Mouse (Mus musculus): ENCODE measurements around the gene Slc35b2. TPM values are rescaled to one million over a fixed set of nuclear protein-coding genes. Genes with fewer than 3 reads are reported as not detected.

Slc35b2 gene
- polyA plus RNA-seq, 1 experiment = 66.2 TPM

GRCm38 (mm10) chr17:45595736-45596390, 32.2 kb downstream of the Slc35b2 start:
- no peak for TF ChIP-seq GATA1 (IDR thresholded peaks at IDR 0.05; ENCODE audit: low read length)

- TF ChIP-seq GATA1 (IDR thresholded peaks at IDR 0.05; ENCODE audit: low read length) = no peak
These were observed 33.1 kb downstream of the Slc35b2 start for GRCm38 (mm10) chr17:45596631-45597396.

GRCm38 (mm10) chr17:45597787-45598186, 34.1 kb downstream of the Slc35b2 start:
- no peak for TF ChIP-seq GATA1 (IDR thresholded peaks at IDR 0.05; ENCODE audit: low read length)

GRCm38 (mm10) chr17:45598376-45598775, 34.7 kb downstream of the Slc35b2 start:
- no peak for TF ChIP-seq GATA1 (IDR thresholded peaks at IDR 0.05; ENCODE audit: low read length)

GRCm38 (mm10) chr17:45598891-45599290, 35.2 kb downstream of the Slc35b2 start:
- no peak for TF ChIP-seq GATA1 (IDR thresholded peaks at IDR 0.05; ENCODE audit: low read length)

- no peak for TF ChIP-seq GATA1 (IDR thresholded peaks at IDR 0.05; ENCODE audit: low read length)
These were observed 36.0 kb downstream of the Slc35b2 start, which contains the start of gene Slc29a1 for GRCm38 (mm10) chr17:45599446-45600242. Gene Slc29a1 (minus strand): TSS chr17:45599606.

- TF ChIP-seq GATA1 (IDR thresholded peaks at IDR 0.05; ENCODE audit: low read length) = no peak
These were observed 36.6 kb downstream of the Slc35b2 start for GRCm38 (mm10) chr17:45600267-45600666.

- TF ChIP-seq GATA1 (IDR thresholded peaks at IDR 0.05; ENCODE audit: low read length) = no peak
These were observed 37.7 kb downstream of the Slc35b2 start for GRCm38 (mm10) chr17:45601325-45601724.

GRCm38 (mm10) chr17:45601877-45602304, 38.2 kb downstream of the Slc35b2 start, which contains the start of gene Mymx:
Gene Mymx (minus strand): TSS chr17:45602102.
- TF ChIP-seq GATA1 (IDR thresholded peaks at IDR 0.05; ENCODE audit: low read length) = no peak

GRCm38 (mm10) chr17:45602984-45603383, 39.3 kb downstream of the Slc35b2 start:
- TF ChIP-seq GATA1 (IDR thresholded peaks at IDR 0.05; ENCODE audit: low read length) = no peak

- TF ChIP-seq GATA1 (IDR thresholded peaks at IDR 0.05; ENCODE audit: low read length) = no peak
These were observed 43.6 kb downstream of the Slc35b2 start for GRCm38 (mm10) chr17:45606992-45607879.

GRCm38 (mm10) chr17:45608396-45608795, 44.7 kb downstream of the Slc35b2 start:
- no peak for TF ChIP-seq GATA1 (IDR thresholded peaks at IDR 0.05; ENCODE audit: low read length)

GRCm38 (mm10) chr17:45610144-45610866, 46.6 kb downstream of the Slc35b2 start:
- no peak for TF ChIP-seq GATA1 (IDR thresholded peaks at IDR 0.05; ENCODE audit: low read length)

- no peak for TF ChIP-seq GATA1 (IDR thresholded peaks at IDR 0.05; ENCODE audit: low read length)
These were observed 48.3 kb downstream of the Slc35b2 start for GRCm38 (mm10) chr17:45612008-45612407.

Data from G1E-ER4 (cell line).